In the genomic region with DNA sequence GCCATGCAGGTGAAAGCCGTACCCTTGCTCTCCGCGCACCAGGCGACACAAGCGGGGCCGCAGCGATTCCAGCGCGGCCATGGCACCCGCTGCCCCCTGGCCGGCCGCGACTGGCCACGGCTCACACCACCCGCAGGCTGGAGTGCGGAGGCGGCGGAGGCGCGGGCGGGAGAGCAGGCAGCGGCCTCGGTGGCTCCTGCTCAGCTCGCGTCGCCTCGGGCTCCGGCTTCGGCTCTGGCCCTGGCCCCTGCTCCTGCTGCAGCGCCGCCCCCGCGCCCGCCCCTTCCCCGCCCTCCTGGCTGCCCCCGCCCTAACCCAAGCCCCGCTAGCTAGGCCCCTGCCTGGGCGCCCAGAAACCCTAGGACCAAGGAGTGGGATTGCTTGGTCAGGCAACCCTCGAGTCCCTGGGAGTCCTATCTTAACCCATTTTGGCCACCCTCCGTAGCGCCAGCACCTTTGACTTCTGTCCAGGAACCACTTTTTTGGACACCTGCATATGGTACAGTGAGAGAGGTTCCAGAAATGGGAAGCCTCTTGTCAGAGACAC, we compare ENCODE assay signal across 8 mouse cellular contexts. TPM values are rescaled to one million over a fixed set of nuclear protein-coding genes. Genes with fewer than 3 reads are reported as not detected.
DNase-seq lines count a peak whose midpoint lies in the region; ATAC-seq and TF ChIP-seq lines count a peak whose summit lies in the region.

A gene (minus strand): TSS at position 258 of the 547 bp plus-strand sequence.

- peaks cover 7% of the 10 kb centered on the region for H3K4me1 ChIP-seq in ES-Bruce4 (ENCODE audit: control insufficient read depth, insufficient read depth, low read length)
- peaks cover 22% of the 10 kb centered on the region for H3K4me1 ChIP-seq in embryonic facial prominence, embryonic 12.5 days
- peaks cover 41% of the 10 kb centered on the region for H3K4me1 ChIP-seq in heart, embryonic 13.5 days
- H3K4me1 ChIP-seq in lung, embryonic 14.5 days (ENCODE audit: insufficient read depth): peaks cover 9% of the 10 kb centered on the region; the same call in 1 of the 2 replicates

- H3K4me3 ChIP-seq in ES-Bruce4 (ENCODE audit: low read depth, low read length): peak within 1 kb of the TSS; percentile 68
- H3K4me3 ChIP-seq in embryonic facial prominence, embryonic 12.5 days: peak within 1 kb of the TSS; percentile 72
- peak within 1 kb of the TSS; percentile 74 for H3K4me3 ChIP-seq in heart, embryonic 13.5 days
- H3K4me3 ChIP-seq in lung, embryonic 14.5 days (ENCODE audit: low read depth, low read length): peak within 1 kb of the TSS; percentile 74

- peak; percentile 87 for DNase-seq in adrenal gland, adult 2 months
- peak; percentile 73 to 85 for DNase-seq in kidney, postnatal 25 days
- peak; percentile 75 for DNase-seq in lung, embryonic 14.5 days
- peak; percentile 50 for DNase-seq in right cerebral cortex, postnatal 25 days

- under 1% methylated on average over 33 of the region's 41 CpGs for WGBS in embryonic facial prominence, embryonic 12.5 days
- WGBS in heart, embryonic 13.5 days: 1% methylated on average over 30 of the region's 41 CpGs
- under 1% methylated on average over 41 of the region's 41 CpGs for WGBS in lung, embryonic 14.5 days

- TF ChIP-seq EP300 in ES-Bruce4 (IDR thresholded peaks at IDR 0.05; ENCODE audit: insufficient read depth, low read depth, low read length): no peak

- H3K36me3 ChIP-seq in ES-Bruce4 (ENCODE audit: control insufficient read depth, insufficient read depth, low read length, poor library complexity, severe bottlenecking): no peaks in the 10 kb centered on the region
- H3K36me3 ChIP-seq in embryonic facial prominence, embryonic 12.5 days: no peaks in the 10 kb centered on the region
- no peaks in the 10 kb centered on the region for H3K36me3 ChIP-seq in heart, embryonic 13.5 days
- H3K36me3 ChIP-seq in lung, embryonic 14.5 days (ENCODE audit: insufficient read depth): 0 out of 2 replicates have a peak, but pooled peaks cover 2% of the 10 kb centered on the region

- no peak for TF ChIP-seq CTCF in ES-Bruce4 (IDR thresholded peaks at IDR 0.05; ENCODE audit: low read depth, low read length)
- TF ChIP-seq CTCF in lung, embryonic 14.5 days (IDR thresholded peaks at IDR 0.05; ENCODE audit: low read depth): no peak

- H3K27me3 ChIP-seq in ES-Bruce4 (ENCODE audit: control insufficient read depth, insufficient read depth, low read length, poor library complexity, severe bottlenecking): no peaks in the 10 kb centered on the region
- H3K27me3 ChIP-seq in embryonic facial prominence, embryonic 12.5 days: no peaks in the 10 kb centered on the region
- peaks cover 46% of the 10 kb centered on the region for H3K27me3 ChIP-seq in heart, embryonic 13.5 days (replicated peaks)
- no peaks in the 10 kb centered on the region for H3K27me3 ChIP-seq in lung, embryonic 14.5 days (ENCODE audit: insufficient read depth, low read length)

- TF ChIP-seq POLR2A in ES-Bruce4 (IDR thresholded peaks at IDR 0.05; ENCODE audit: insufficient read depth, low read length): no peak

- peak within 1 kb of the TSS; percentile 97 for H3K4me2 ChIP-seq in embryonic facial prominence, embryonic 12.5 days (replicated peaks)
- peak within 1 kb of the TSS; percentile 98 for H3K4me2 ChIP-seq in heart, embryonic 13.5 days
- peak within 1 kb of the TSS; percentile 99 for H3K4me2 ChIP-seq in lung, embryonic 14.5 days

- ATAC-seq in embryonic facial prominence, embryonic 12.5 days (ENCODE audit: insufficient number of reproducible peaks, insufficient read depth, low FRiP score, low TSS enrichment): peak; percentile 54
- no peak for ATAC-seq in heart, embryonic 13.5 days (ENCODE audit: extremely low read depth, insufficient number of reproducible peaks, low FRiP score, low TSS enrichment)
- peak; percentile 79 for ATAC-seq in lung, embryonic 14.5 days (ENCODE audit: insufficient read depth)
- ATAC-seq in erythroid progenitor cell, adult 5-6 weeks (replicated peaks; ENCODE audit: low FRiP score, poor library complexity, severe bottlenecking): no peak

- H3K27ac ChIP-seq in ES-Bruce4 (ENCODE audit: insufficient read depth, low read length): no peak within 1 kb of the TSS
- peak within 1 kb of the TSS; percentile 66 for H3K27ac ChIP-seq in embryonic facial prominence, embryonic 12.5 days
- H3K27ac ChIP-seq in heart, embryonic 13.5 days (replicated peaks): peak within 1 kb of the TSS; percentile 72
- peak within 1 kb of the TSS; percentile 50; the same call in 1 of the 2 replicates for H3K27ac ChIP-seq in lung, embryonic 14.5 days (ENCODE audit: low read depth)

- peak within 1 kb of the TSS; percentile 83 for H3K9ac ChIP-seq in ES-Bruce4 (ENCODE audit: low read depth, poor library complexity, severe bottlenecking)
- peak within 1 kb of the TSS; percentile 91 for H3K9ac ChIP-seq in embryonic facial prominence, embryonic 12.5 days
- H3K9ac ChIP-seq in heart, embryonic 13.5 days: peak within 1 kb of the TSS; percentile 94
- H3K9ac ChIP-seq in lung, embryonic 14.5 days: peak within 1 kb of the TSS; percentile 84

- no peaks in the 10 kb centered on the region for H3K9me3 ChIP-seq in ES-Bruce4 (replicated peaks; ENCODE audit: control insufficient read depth, insufficient read depth, low read length, poor library complexity, severe bottlenecking)
- no peaks in the 10 kb centered on the region for H3K9me3 ChIP-seq in embryonic facial prominence, embryonic 12.5 days
- H3K9me3 ChIP-seq in heart, embryonic 13.5 days: no peaks in the 10 kb centered on the region
- H3K9me3 ChIP-seq in lung, embryonic 14.5 days (ENCODE audit: low read depth, low read length): no peaks in the 10 kb centered on the region

RNA-seq across cellular contexts. Expression of the gene that starts here (rescaled TPM):
- 10.3 and 13.5 TPM in 2 replicates for polyA plus RNA-seq in ES-Bruce4 (2011; ENCODE audit: insufficient read depth, insufficient read length, low read depth, missing spikeins)
- 10 to 100 TPM; 51.8 to 76.0 TPM for total RNA-seq in adrenal gland, adult 2 months (2021)
- polyA plus RNA-seq in adrenal gland, adult 2 months (2012; rRNA removed): 120 and 150 TPM in 2 replicates
- 59.6 and 60.6 TPM in 2 replicates for polyA plus RNA-seq in embryonic facial prominence, embryonic 12.5 days (2016; fragmentation: Nextera tagmentation; extraction: Ambion mirVana)
- 46.8 and 51.1 TPM in 2 replicates for polyA plus RNA-seq in heart, embryonic 13.5 days (2015; fragmentation: Nextera tagmentation; extraction: Ambion mirVana)
- polyA plus RNA-seq in lung, embryonic 14.5 days (2014; fragmentation: Nextera tagmentation; extraction: Ambion mirVana): 67.8 and 68.3 TPM in 2 replicates
- total RNA-seq in erythroid progenitor cell, adult 5-6 weeks (2015; ENCODE audit: low replicate concordance): 0.84 TPM in 1 of 2 replicates, not detected in the other
- total RNA-seq in erythroid progenitor cell, adult 5-6 weeks (2017; ENCODE audit: low replicate concordance): not detected in 2 replicates

Comparison
In these comparisons a context has a peak if more than half of its experiments do, and no peak if none do; other contexts are left out.
1. RNA of the gene that starts here (total RNA-seq): 51.8 to 76.0 TPM in adrenal gland, adult 2 months; 0.84 TPM in erythroid progenitor cell, adult 5-6 weeks; every median in the first group is over 10 times any median in the second.
2. ATAC-seq: peak in embryonic facial prominence, embryonic 12.5 days (single experiment) and lung, embryonic 14.5 days (single experiment); none in heart, embryonic 13.5 days (single experiment) and erythroid progenitor cell, adult 5-6 weeks (single experiment).
3. Peak in every context shown above with its lines, with median percentiles within 50 percentile points of each other: H3K4me3 ChIP-seq, H3K9ac ChIP-seq, DNase-seq and H3K4me2 ChIP-seq.